Mouse (Mus musculus): ENCODE measurements at regions not wholly inside any gene's neighbourhood (a gene's known extent, or its start where the extent isn't known, plus 50 kb on each side); places are given as distances from the start of the nearest gene placed in this dataset.

DNA sequence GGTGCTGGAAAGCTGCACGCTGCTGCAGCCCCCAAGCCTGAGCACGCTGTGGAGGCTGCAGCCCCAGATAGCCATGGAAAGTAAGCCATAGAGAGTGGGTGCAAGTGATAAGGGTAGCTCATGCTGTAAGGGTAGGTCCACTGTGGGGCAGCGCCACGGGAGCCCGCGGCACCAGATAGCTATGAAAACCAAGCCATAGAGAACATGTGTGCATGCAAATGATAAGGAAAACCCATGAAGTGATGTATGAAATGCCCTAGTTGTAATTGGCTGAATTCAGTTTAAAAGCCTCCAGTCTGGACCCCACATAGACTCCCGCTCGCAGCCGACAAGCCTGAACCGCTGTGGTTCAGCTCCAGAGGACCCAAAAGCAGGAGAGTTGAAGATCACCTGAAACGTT lies 58.8 kb upstream of the L3mbtl3 start:
- TF ChIP-seq POLR2A (IDR thresholded peaks at IDR 0.05; ENCODE audit: low read depth, low read length) = no peak
- TF ChIP-seq CTCF (IDR thresholded peaks at IDR 0.05; ENCODE audit: extremely low read depth, insufficient read depth, insufficient read length, insufficient replicate concordance) = no peak
- 90% methylated on average over 11 of the region's 11 CpGs for WGBS
- Histone ChIP-seq H3K36me3 (ENCODE audit: control insufficient read depth, insufficient read depth, low read length) (no peaks in the 10 kb centered on the region), H3K27me3 (ENCODE audit: control insufficient read depth, insufficient read depth, low read length) (no peaks in the 10 kb centered on the region), H3K27ac (ENCODE audit: insufficient read depth, low read length) (no peak overlapping the region), H3K4me1 (ENCODE audit: control insufficient read depth, insufficient read depth, insufficient read length) (no peaks in the 10 kb centered on the region), H3K4me3 (ENCODE audit: extremely low read depth, insufficient read depth, insufficient read length) (no peak overlapping the region)
- no peak for DNase-seq (ENCODE audit: low read depth in 1 of 2, low spot score in 2 of 2)

DNA sequence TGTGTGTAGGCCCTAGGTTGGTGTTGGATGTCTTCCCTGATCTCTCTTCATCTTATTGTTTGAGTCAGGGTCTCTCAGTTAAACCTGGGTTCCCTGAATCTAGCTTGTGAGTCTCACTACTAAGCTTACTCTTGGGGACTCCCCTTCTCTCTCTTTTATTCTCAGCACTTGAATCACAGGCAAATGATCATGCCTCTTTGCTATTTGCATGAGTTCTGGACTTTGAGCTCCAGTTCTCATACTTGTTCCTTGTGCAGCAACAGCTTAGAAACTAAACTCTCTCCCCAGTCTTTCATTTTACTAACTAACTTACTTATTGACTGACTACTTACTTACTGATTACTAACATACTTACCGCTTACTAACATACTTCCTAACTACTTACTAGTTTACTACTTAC lies 64.9 kb upstream of the L3mbtl3 start:
- H3K27me3 ChIP-seq (ENCODE audit: control insufficient read depth, insufficient read depth, low read length) = no peaks in the 10 kb centered on the region
- H3K27ac ChIP-seq (ENCODE audit: insufficient read depth, low read length) = no peak overlapping the region
- H3K4me3 ChIP-seq (ENCODE audit: extremely low read depth, insufficient read depth, insufficient read length) = no peak overlapping the region
- WGBS = 96% methylated on average over 1 of the region's 1 CpGs
- DNase-seq (ENCODE audit: low read depth in 1 of 2, low spot score in 2 of 2) = no peak
- TF ChIP-seq POLR2A (IDR thresholded peaks at IDR 0.05; ENCODE audit: low read depth, low read length) (no peak), CTCF (IDR thresholded peaks at IDR 0.05; ENCODE audit: extremely low read depth, insufficient read depth, insufficient read length, insufficient replicate concordance) (no peak)
- no peaks in the 10 kb centered on the region for H3K36me3 ChIP-seq (ENCODE audit: control insufficient read depth, insufficient read depth, low read length)
- H3K4me1 ChIP-seq (ENCODE audit: control insufficient read depth, insufficient read depth, insufficient read length) = no peaks in the 10 kb centered on the region

DNA sequence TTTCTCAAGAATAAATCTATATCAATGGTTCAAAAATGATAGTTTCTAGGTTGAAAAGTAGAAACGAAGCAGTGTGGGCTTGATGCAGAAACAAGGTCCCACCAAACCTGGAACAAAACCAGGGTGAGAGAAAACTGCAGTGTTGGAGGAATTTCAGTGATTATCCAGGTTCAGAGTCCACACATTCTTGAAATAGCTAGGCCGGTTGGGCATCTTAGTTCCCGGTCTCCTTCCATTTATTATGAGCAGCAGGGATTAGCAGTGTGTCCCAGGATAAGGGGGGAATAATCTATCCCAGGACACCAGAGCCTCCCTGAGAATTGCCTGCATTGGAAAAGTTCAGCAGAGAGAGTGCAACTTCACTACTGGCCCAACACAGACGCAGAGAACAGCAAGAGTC lies 108.5 kb upstream of the L3mbtl3 start:
- DNase-seq (ENCODE audit: low read depth in 1 of 2, low spot score in 2 of 2) = no peak
- 82% methylated on average over 4 of the region's 4 CpGs for WGBS
- TF ChIP-seq CTCF (IDR thresholded peaks at IDR 0.05; ENCODE audit: extremely low read depth, insufficient read depth, insufficient read length, insufficient replicate concordance) (no peak), POLR2A (IDR thresholded peaks at IDR 0.05; ENCODE audit: low read depth, low read length) (no peak)

DNA sequence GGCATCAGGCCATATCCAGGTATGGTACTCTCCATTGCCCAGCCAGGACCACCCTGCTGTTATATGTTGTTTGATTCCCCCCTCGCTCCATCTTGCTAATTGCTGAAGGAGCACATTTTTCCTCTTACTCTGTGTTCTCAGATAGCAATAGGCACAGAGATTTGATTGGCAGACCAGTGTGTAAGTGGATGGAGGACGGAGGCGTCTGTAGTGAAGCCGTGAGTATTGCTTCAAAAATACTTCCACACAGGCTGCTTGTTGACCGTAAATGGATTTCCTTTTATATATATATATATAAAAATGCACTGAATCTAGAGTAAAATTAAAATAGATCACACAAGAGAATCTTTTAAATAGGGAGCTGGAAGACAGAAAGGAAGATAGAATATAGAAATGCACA lies 115.6 kb upstream of the L3mbtl3 start:
- Histone ChIP-seq H3K27ac (ENCODE audit: insufficient read depth, low read length) (no peak overlapping the region), H3K4me1 (ENCODE audit: control insufficient read depth, insufficient read depth, insufficient read length) (no peaks in the 10 kb centered on the region), H3K27me3 (ENCODE audit: control insufficient read depth, insufficient read depth, low read length) (no peaks in the 10 kb centered on the region), H3K4me3 (ENCODE audit: extremely low read depth, insufficient read depth, insufficient read length) (no peak overlapping the region), H3K36me3 (ENCODE audit: control insufficient read depth, insufficient read depth, low read length) (no peaks in the 10 kb centered on the region)
- no peak for DNase-seq (ENCODE audit: low read depth in 1 of 2, low spot score in 2 of 2)
- TF ChIP-seq CTCF (IDR thresholded peaks at IDR 0.05; ENCODE audit: extremely low read depth, insufficient read depth, insufficient read length, insufficient replicate concordance) (no peak), POLR2A (IDR thresholded peaks at IDR 0.05; ENCODE audit: low read depth, low read length) (no peak)
- 90% methylated on average over 5 of the region's 5 CpGs for WGBS

More for the DNA sequence above, 108.5 kb upstream of the L3mbtl3 start:
- Histone ChIP-seq H3K4me1 (ENCODE audit: control insufficient read depth, insufficient read depth, insufficient read length) (no peaks in the 10 kb centered on the region), H3K27ac (ENCODE audit: insufficient read depth, low read length) (no peak overlapping the region), H3K36me3 (ENCODE audit: control insufficient read depth, insufficient read depth, low read length) (no peaks in the 10 kb centered on the region), H3K27me3 (ENCODE audit: control insufficient read depth, insufficient read depth, low read length) (no peaks in the 10 kb centered on the region), H3K4me3 (ENCODE audit: extremely low read depth, insufficient read depth, insufficient read length) (no peak overlapping the region)

DNA sequence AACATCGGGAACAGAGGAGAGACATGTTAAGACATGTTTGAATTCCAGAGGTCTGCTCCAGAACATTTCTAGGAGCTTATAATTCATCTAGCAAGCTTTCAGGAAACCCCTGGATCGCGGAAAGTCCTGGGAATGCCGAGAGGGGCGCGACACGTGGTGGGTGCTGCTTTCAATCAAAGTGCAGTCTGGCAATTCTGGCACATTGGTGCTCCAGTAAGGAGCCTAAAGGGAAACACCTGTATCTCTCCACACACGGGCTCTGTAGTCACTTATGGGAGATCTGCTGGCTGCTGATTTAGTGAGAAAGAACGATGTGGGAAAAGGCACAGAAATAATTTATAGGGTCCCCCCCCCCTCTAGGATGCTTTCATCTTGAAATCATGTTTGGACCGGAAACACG lies 116.4 kb upstream of the L3mbtl3 start:
- DNase-seq (ENCODE audit: low read depth in 1 of 2, low spot score in 2 of 2) = no peak

DNA sequence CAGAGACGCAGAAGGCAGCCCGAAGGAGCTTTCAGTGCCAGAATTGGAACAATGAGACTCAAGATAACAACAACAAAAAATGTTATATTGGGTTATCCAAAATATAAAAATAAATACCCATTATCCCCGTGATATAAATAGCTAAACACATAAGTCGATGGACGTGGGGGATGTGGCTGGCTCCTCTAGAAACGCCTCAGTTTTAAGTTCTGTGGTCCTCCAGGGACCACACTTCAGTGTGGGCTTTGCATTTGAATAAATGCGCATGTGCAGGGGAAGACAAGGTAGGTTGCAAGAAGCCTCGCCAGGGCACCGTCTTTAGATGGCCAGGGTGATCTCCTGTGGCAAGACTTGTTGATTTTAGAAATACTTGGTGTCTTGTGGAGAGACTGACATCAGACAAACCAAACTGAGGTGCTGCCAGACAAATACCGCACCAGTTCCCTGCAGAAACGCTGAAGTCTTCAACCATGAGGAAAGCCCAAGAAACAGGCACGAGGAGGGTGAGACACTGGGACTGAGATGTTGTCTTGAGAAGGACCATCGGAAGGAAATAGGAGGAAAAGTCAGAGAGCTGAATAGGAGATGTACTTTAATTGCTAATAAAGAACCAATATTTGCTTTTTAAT lies 117.2 kb upstream of the L3mbtl3 start:
- no peak for DNase-seq (ENCODE audit: low read depth in 1 of 2, low spot score in 2 of 2)
- H3K27me3 ChIP-seq (ENCODE audit: control insufficient read depth, insufficient read depth, low read length) = no peaks in the 10 kb centered on the region
- 83% methylated on average over 13 of the region's 13 CpGs for WGBS
- no peak for TF ChIP-seq CTCF (IDR thresholded peaks at IDR 0.05; ENCODE audit: extremely low read depth, insufficient read depth, insufficient read length, insufficient replicate concordance)
- no peak overlapping the region for H3K27ac ChIP-seq (ENCODE audit: insufficient read depth, low read length)
- H3K36me3 ChIP-seq (ENCODE audit: control insufficient read depth, insufficient read depth, low read length) = no peaks in the 10 kb centered on the region
- H3K4me1 ChIP-seq (ENCODE audit: control insufficient read depth, insufficient read depth, insufficient read length) = no peaks in the 10 kb centered on the region
- H3K4me3 ChIP-seq (ENCODE audit: extremely low read depth, insufficient read depth, insufficient read length) = no peak overlapping the region

More for the DNA sequence above, 116.4 kb upstream of the L3mbtl3 start:
- TF ChIP-seq POLR2A (IDR thresholded peaks at IDR 0.05; ENCODE audit: low read depth, low read length) = no peak
- no peak for TF ChIP-seq CTCF (IDR thresholded peaks at IDR 0.05; ENCODE audit: extremely low read depth, insufficient read depth, insufficient read length, insufficient replicate concordance)
- Histone ChIP-seq H3K27me3 (ENCODE audit: control insufficient read depth, insufficient read depth, low read length) (no peaks in the 10 kb centered on the region), H3K27ac (ENCODE audit: insufficient read depth, low read length) (no peak overlapping the region), H3K4me3 (ENCODE audit: extremely low read depth, insufficient read depth, insufficient read length) (no peak overlapping the region), H3K36me3 (ENCODE audit: control insufficient read depth, insufficient read depth, low read length) (no peaks in the 10 kb centered on the region), H3K4me1 (ENCODE audit: control insufficient read depth, insufficient read depth, insufficient read length) (no peaks in the 10 kb centered on the region)
- 75% methylated on average over 11 of the region's 11 CpGs for WGBS

DNA sequence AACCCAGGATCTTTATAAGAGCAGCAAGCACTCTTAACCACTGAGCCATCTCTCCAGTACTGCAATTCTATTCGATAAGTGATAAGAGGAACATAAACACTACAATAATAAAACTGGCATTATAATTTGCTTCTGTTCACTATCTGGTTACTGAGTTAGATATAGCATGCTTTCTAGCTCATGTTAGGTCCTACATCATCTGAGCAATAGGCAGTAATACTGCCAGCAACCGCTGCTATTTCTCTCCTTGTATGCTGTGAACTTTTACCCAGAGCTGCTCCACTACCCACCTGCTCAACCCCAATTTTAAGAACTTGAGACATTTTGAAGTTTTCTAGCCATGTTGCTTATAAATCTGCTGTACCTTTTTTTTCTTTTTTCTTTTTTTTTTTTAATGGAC lies 118.0 kb upstream of the L3mbtl3 start:
- WGBS = 96% methylated on average over 2 of the region's 2 CpGs
- no peak for TF ChIP-seq CTCF (IDR thresholded peaks at IDR 0.05; ENCODE audit: extremely low read depth, insufficient read depth, insufficient read length, insufficient replicate concordance)
- Histone ChIP-seq H3K27me3 (ENCODE audit: control insufficient read depth, insufficient read depth, low read length) (no peaks in the 10 kb centered on the region), H3K36me3 (ENCODE audit: control insufficient read depth, insufficient read depth, low read length) (no peaks in the 10 kb centered on the region), H3K4me1 (ENCODE audit: control insufficient read depth, insufficient read depth, insufficient read length) (no peaks in the 10 kb centered on the region), H3K27ac (ENCODE audit: insufficient read depth, low read length) (no peak overlapping the region), H3K4me3 (ENCODE audit: extremely low read depth, insufficient read depth, insufficient read length) (no peak overlapping the region)
- DNase-seq (ENCODE audit: low read depth in 1 of 2, low spot score in 2 of 2) = no peak

Measured in spleen, adult 2 months (tissue).